Mouse (Mus musculus) heart, embryonic 14.5 days (tissue): Measurements from ENCODE around the gene Hist1h1a. TPM values are rescaled to one million over a fixed set of nuclear protein-coding genes. Genes with fewer than 3 reads are reported as not detected.
"Not testable (repeated sequence)": the region's sequence is repeated elsewhere in the genome, so short reads cannot be mapped to it uniquely, and the experiment has no call there.

Source experiments
- ATAC-seq: fragments of 200-750 bp; cut with Nextera tagmentation; 2 replicates; pipeline ENCODE4 v1.8.0; 2017; ENCODE audit warnings: low read depth, moderate TSS enrichment; ENCODE audit not compliant: insufficient number of reproducible peaks, insufficient read depth, low FRiP score
- H3K27ac ChIP-seq, 2 experiments: fragments of 200-500 bp in 1 of 2; fragments of 300-500 bp in 1 of 2; sonication (generic) in 1 of 2; replicated peaks in 1 of 2; 2 replicates each; pipeline ENCODE4 v1.5.1; 2012 to 2014; ENCODE audit warnings: low read depth in 2 of 2, low read length in 2 of 2, control low read depth in 1 of 2, mild to moderate bottlenecking in 1 of 2, mixed read lengths in 1 of 2; ENCODE audit not compliant: control insufficient read depth in 1 of 2, insufficient read depth in 1 of 2
- H3K27me3 ChIP-seq: fragments of 300-500 bp; sonication (generic); 2 replicates; pipeline ENCODE4 v1.6.1; 2014; ENCODE audit warnings: mild to moderate bottlenecking, low read length, control low read depth; ENCODE audit not compliant: control insufficient read depth, insufficient read depth
- H3K36me3 ChIP-seq: fragments of 300-500 bp; sonication (generic); 2 replicates; pipeline ENCODE4 v1.6.1; 2014; ENCODE audit warnings: mild to moderate bottlenecking, control low read depth, low read length, mixed read lengths; ENCODE audit not compliant: control insufficient read depth, insufficient read depth
- H3K4me1 ChIP-seq, 2 experiments: fragments of 200-500 bp in 1 of 2; fragments of 300-500 bp in 1 of 2; sonication (generic) in 1 of 2; 2 replicates each; pipeline ENCODE4 v1.6.1; 2012 to 2014; ENCODE audit warnings: low read length in 2 of 2, control low read depth in 1 of 2, mixed read lengths in 1 of 2; ENCODE audit not compliant: control insufficient read depth in 2 of 2, insufficient read depth in 2 of 2
- H3K4me2 ChIP-seq: fragments of 300-500 bp; sonication (generic); 2 replicates; pipeline ENCODE4 v1.6.1; 2014; ENCODE audit warnings: mild to moderate bottlenecking, low read length
- H3K4me3 ChIP-seq, 2 experiments: fragments of 200-500 bp in 1 of 2; fragments of 300-500 bp in 1 of 2; sonication (generic) in 1 of 2; 2 replicates each; pipeline ENCODE4 v1.5.1; 2012 to 2014; ENCODE audit warnings: low read length in 2 of 2, mild to moderate bottlenecking in 2 of 2, control low read depth in 1 of 2, low read depth in 1 of 2, moderate library complexity in 1 of 2; ENCODE audit not compliant: control insufficient read depth in 1 of 2, insufficient read depth in 1 of 2
- H3K9ac ChIP-seq: fragments of 300-500 bp; sonication (generic); 2 replicates; pipeline ENCODE4 v1.6.1; 2014; ENCODE audit warnings: mild to moderate bottlenecking, low read length
- H3K9me3 ChIP-seq: fragments of 300-500 bp; sonication (generic); 2 replicates; pipeline ENCODE4 v1.6.1; 2016; ENCODE audit warnings: low read length, control low read depth; ENCODE audit not compliant: control insufficient read depth
- WGBS: fragments of 180-500 bp; shearing (Covaris S2); extraction: QIAGEN DNeasy Blood & Tissue Kit; methylation state at CpG from one replicate; pipeline ENCODE4 v1.1.7; 2014; 5-methylcytosine and 5-hydroxymethylcytosine counted together
- polyA plus RNA-seq: library from polyadenylated mRNA; unstranded; fragments of >200 nt; fragmentation: Nextera tagmentation; extraction: Ambion mirVana; gene quantifications from 2 replicates; pipeline ENCODE4 v1.2.1, GENCODE M21; 2014

Gene Hist1h1a
- polyA plus RNA-seq, 1 experiment from 2014 or later = 2.7 TPM

- Histone ChIP-seq H3K9ac (peak within 1 kb of the TSS; percentile 73), H3K4me3 (peak within 1 kb of the TSS; percentile 41 to 51), H3K4me1 (peaks cover 0 to 21% of the 10 kb centered on the region in 2 experiments; a peak in 2 of 4 replicates), H3K4me2 (peak within 1 kb of the TSS; percentile 70), H3K27ac (peak within 1 kb of the TSS; percentile 93 to 94)
- H3K36me3 ChIP-seq, H3K27me3 ChIP-seq, H3K9me3 ChIP-seq: not testable (repeated sequence)
- WGBS = under 1% methylated on average over 29 of the region's 47 CpGs
- ATAC-seq = 0 out of 2 replicates have a peak, but pooled peaks have one; percentile 20
These were observed 12.5 kb upstream of the Hist1h1a start, which contains the start of gene Hist1h2ab for GRCm38 (mm10) chr13:23750839-23751477. Hist1h2ab (plus strand) TSS chr13:23751126.

- no peaks in the 10 kb centered on the region for H3K9me3 ChIP-seq
- no peaks in the 10 kb centered on the region for H3K27me3 ChIP-seq
- H3K4me3 ChIP-seq = peak overlapping the region; percentile 41 to 51
- no peak for ATAC-seq
- H3K4me1 ChIP-seq = peaks cover 0 to 21% of the 10 kb centered on the region in 2 experiments; a peak in 2 of 4 replicates
- peak overlapping the region; percentile 93 to 94 for H3K27ac ChIP-seq
- peak overlapping the region; percentile 70 for H3K4me2 ChIP-seq
- WGBS = 3% methylated on average over 11 of the region's 11 CpGs
- H3K9ac ChIP-seq = peak overlapping the region; percentile 73
- H3K36me3 ChIP-seq = no peaks in the 10 kb centered on the region
These were observed 11.9 kb upstream of the Hist1h1a start for GRCm38 (mm10) chr13:23751478-23751956.

- ATAC-seq = peak; percentile 78
- Histone ChIP-seq H3K4me3 (peak within 1 kb of the TSS; percentile 41 to 51), H3K27ac (peak within 1 kb of the TSS; percentile 93 to 94), H3K4me1 (peaks cover 0 to 18% of the 10 kb centered on the region in 2 experiments; a peak in 2 of 4 replicates), H3K4me2 (peak within 1 kb of the TSS; percentile 70), H3K9ac (peak within 1 kb of the TSS; percentile 76)
- not testable (repeated sequence) for H3K9me3 ChIP-seq, H3K36me3 ChIP-seq, H3K27me3 ChIP-seq
- under 1% methylated on average over 16 of the region's 47 CpGs for WGBS
These were observed 11.3 kb upstream of the Hist1h1a start, which contains the start of gene Hist1h3b for GRCm38 (mm10) chr13:23752067-23752741. Hist1h3b (plus strand) TSS chr13:23752267.

- 6% methylated on average over 6 of the region's 6 CpGs for WGBS
These were observed 10.7 kb upstream of the Hist1h1a start for GRCm38 (mm10) chr13:23752742-23753172.

GRCm38 (mm10) chr13:23753314-23754078 is 10.0 kb upstream of the Hist1h1a start:
- ATAC-seq = no peak
- no peak overlapping the region; a peak in 1 of 4 replicates for H3K27ac ChIP-seq
- peak overlapping the region in 1 of 2 experiments; percentile 41; a peak in 1 of 4 replicates for H3K4me3 ChIP-seq
- H3K36me3 ChIP-seq = no peaks in the 10 kb centered on the region
- H3K9ac ChIP-seq = peak overlapping the region; percentile 76
- 64% methylated on average over 4 of the region's 4 CpGs for WGBS
- peaks cover 0 to 9% of the 10 kb centered on the region in 2 experiments; a peak in 2 of 4 replicates for H3K4me1 ChIP-seq
- no peaks in the 10 kb centered on the region for H3K9me3 ChIP-seq
- H3K27me3 ChIP-seq = no peaks in the 10 kb centered on the region
- H3K4me2 ChIP-seq = peak overlapping the region; percentile 70

More at GRCm38 (mm10) chr13:23752742-23753172, 10.7 kb upstream of the Hist1h1a start:
- peak overlapping the region; percentile 41 to 44 for H3K4me3 ChIP-seq
- peak overlapping the region; percentile 70 for H3K4me2 ChIP-seq
- H3K9ac ChIP-seq = peak overlapping the region; percentile 76
- no peaks in the 10 kb centered on the region for H3K36me3 ChIP-seq
- peaks cover 0 to 14% of the 10 kb centered on the region in 2 experiments; a peak in 2 of 4 replicates for H3K4me1 ChIP-seq
- H3K27me3 ChIP-seq = no peaks in the 10 kb centered on the region
- no peak for ATAC-seq
- H3K27ac ChIP-seq = peak overlapping the region; percentile 57 to 68; a peak in 3 of 4 replicates
- no peaks in the 10 kb centered on the region for H3K9me3 ChIP-seq

- no peak overlapping the region for H3K9ac ChIP-seq
- H3K27me3 ChIP-seq = no peaks in the 10 kb centered on the region
- H3K4me3 ChIP-seq = no peak overlapping the region
- no peaks in the 10 kb centered on the region for H3K36me3 ChIP-seq
- peaks cover 0 to 10% of the 10 kb centered on the region in 2 experiments; a peak in 2 of 4 replicates for H3K4me1 ChIP-seq
- no peak overlapping the region for H3K27ac ChIP-seq
- H3K4me2 ChIP-seq = no peak overlapping the region
- ATAC-seq = no peak
- no peaks in the 10 kb centered on the region for H3K9me3 ChIP-seq
These were observed 8.5 kb upstream of the Hist1h1a start for GRCm38 (mm10) chr13:23755000-23755399.

GRCm38 (mm10) chr13:23756790-23757189 is 6.7 kb upstream of the Hist1h1a start, which contains the start of gene Hist1h4b:
Hist1h4b (plus strand) TSS chr13:23757013.
- Histone ChIP-seq H3K36me3 (no peaks in the 10 kb centered on the region), H3K27ac (peak within 1 kb of the TSS; percentile 61 to 86), H3K4me3 (peak within 1 kb of the TSS; percentile 22 to 50), H3K9ac (peak within 1 kb of the TSS; percentile 67), H3K4me2 (peak within 1 kb of the TSS; percentile 60), H3K27me3 (no peaks in the 10 kb centered on the region), H3K9me3 (no peaks in the 10 kb centered on the region), H3K4me1 (peaks cover 0 to 14% of the 10 kb centered on the region in 2 experiments; a peak in 2 of 4 replicates)
- peak; percentile 75 for ATAC-seq
- 0% methylated on average over 17 of the region's 22 CpGs for WGBS
